Mouse (Mus musculus) thymus, adult 18-20 months (tissue): ENCODE measurements around the gene Shprh.
A peak's percentile ranks its signal among the peaks of the same experiment; 100 is the strongest.
"Not testable (repeated sequence)": the region's sequence is repeated elsewhere in the genome, so short reads cannot be mapped to it uniquely, and the experiment has no call there.

ENCODE experiments used
- DNase-seq, 2 experiments: peaks; one replicate each; pipeline ENCODE4 v3.0.0; 2022; ENCODE audit warnings: mixed read lengths in 2 of 2

The Shprh gene

GRCm38 (mm10) chr10:11148884-11149741 lies at the start of gene Shprh:
Shprh (plus strand) TSS chr10:11149427.
- peak; percentile 97 to 98 for DNase-seq

- no peak for DNase-seq
These were observed 27.4 kb upstream of the Shprh start for GRCm38 (mm10) chr10:11121781-11122180.

- DNase-seq = no peak
These were observed 3.6 kb upstream of the Shprh start for GRCm38 (mm10) chr10:11145580-11145979.

- DNase-seq = no peak
These were observed 781 bp upstream of the Shprh start for GRCm38 (mm10) chr10:11148446-11148845.

- DNase-seq = no peak
These were observed 507 bp downstream of the Shprh start for GRCm38 (mm10) chr10:11149742-11150125.

- DNase-seq = no peak
These were observed 2.4 kb downstream of the Shprh start for GRCm38 (mm10) chr10:11151644-11152043.

GRCm38 (mm10) chr10:11157039-11157438 lies 7.8 kb downstream of the Shprh start:
- DNase-seq = no peak

- DNase-seq = no peak
These were observed 15.3 kb downstream of the Shprh start for GRCm38 (mm10) chr10:11164537-11164936.

GRCm38 (mm10) chr10:11170252-11170651 lies 21.0 kb downstream of the Shprh start:
- no peak for DNase-seq

GRCm38 (mm10) chr10:11171615-11172014 lies 22.4 kb downstream of the Shprh start:
- DNase-seq = no peak

- no peak for DNase-seq
These were observed 23.3 kb downstream of the Shprh start for GRCm38 (mm10) chr10:11172519-11172918.

GRCm38 (mm10) chr10:11175801-11176482 lies 26.7 kb downstream of the Shprh start:
- no peak for DNase-seq

GRCm38 (mm10) chr10:11180077-11180476 lies 30.9 kb downstream of the Shprh start:
- DNase-seq = no peak

- no peak for DNase-seq
These were observed 48.1 kb downstream of the Shprh start for GRCm38 (mm10) chr10:11197341-11197740.

GRCm38 (mm10) chr10:11198346-11198745 lies 49.1 kb downstream of the Shprh start:
- DNase-seq = no peak

GRCm38 (mm10) chr10:11199980-11200379 lies 50.8 kb downstream of the Shprh start:
- DNase-seq = no peak

GRCm38 (mm10) chr10:11205883-11206282 lies 56.7 kb downstream of the Shprh start:
- not testable (repeated sequence) for DNase-seq

GRCm38 (mm10) chr10:11208670-11209069 lies 59.4 kb downstream of the Shprh start:
- DNase-seq = no peak

- DNase-seq = no peak
These were observed 62.8 kb downstream of the Shprh start for GRCm38 (mm10) chr10:11212003-11212402.

GRCm38 (mm10) chr10:11226442-11226841 lies 77.2 kb downstream of the Shprh start:
- DNase-seq = no peak

GRCm38 (mm10) chr10:11229545-11230178 lies 80.4 kb downstream of the Shprh start:
- DNase-seq = no peak

- no peak for DNase-seq
These were observed 84.0 kb downstream of the Shprh start for GRCm38 (mm10) chr10:11233208-11233607.

- not testable (repeated sequence) for DNase-seq
These were observed 93.8 kb downstream of the Shprh start for GRCm38 (mm10) chr10:11242988-11243387.

GRCm38 (mm10) chr10:11248210-11248609 lies 99.0 kb downstream of the Shprh start:
- no peak for DNase-seq
